Mouse (Mus musculus) C2C12 (cell line): ENCODE results near the gene Eif4g3.

Experiments
- CTCF ChIP-seq: IDR thresholded peaks from one replicate; pipeline ENCODE4 v1.5.1; 2011; ENCODE audit not compliant: control insufficient read depth, insufficient read depth, insufficient read length
- FOSL1 ChIP-seq: IDR thresholded peaks from one replicate; pipeline ENCODE4 v1.8.0; 2011; ENCODE audit warnings: mild to moderate bottlenecking, low read length; ENCODE audit not compliant: poor library complexity, insufficient read depth, severe bottlenecking
- MAX ChIP-seq: IDR thresholded peaks from one replicate; pipeline ENCODE4 v1.6.1; 2011; ENCODE audit warnings: mild to moderate bottlenecking, control low read depth

GRCm38 (mm10) chr4:137984746-137985145, 8.1 kb upstream of the Eif4g3 start:
- TF ChIP-seq CTCF = no peak
- TF ChIP-seq MAX = no peak
- no peak for TF ChIP-seq FOSL1
